Mouse (Mus musculus) CH12.LX (cell line): ENCODE data around the gene Zfp423. TPM values are rescaled to one million over a fixed set of nuclear protein-coding genes. Genes with fewer than 3 reads are reported as not detected.

Experiments used
- DNase-seq: peaks from one replicate; pipeline ENCODE4 v3.0.0-alpha.2; 2013; ENCODE audit errors: extremely low read depth
- H3K27ac ChIP-seq: 2 replicates; pipeline ENCODE4 v1.5.1; 2012; ENCODE audit warnings: low read depth, mild to moderate bottlenecking, control low read depth, moderate library complexity; ENCODE audit not compliant: insufficient read depth
- H3K27me3 ChIP-seq: replicated peaks from 2 replicates; pipeline ENCODE3; 2012; ENCODE audit warnings: inconsistent platforms
- H3K36me3 ChIP-seq, 2 experiments: replicated peaks in 1 of 2; 2 replicates each; pipeline versions ENCODE3 to v1.6.1; 2012; ENCODE audit warnings: inconsistent platforms in 1 of 2, low read length in 1 of 2, mild to moderate bottlenecking in 1 of 2, mixed read lengths in 1 of 2, moderate library complexity in 1 of 2; ENCODE audit not compliant: control insufficient read depth in 1 of 2, insufficient read depth in 1 of 2
- H3K4me1 ChIP-seq, 2 experiments: 2 replicates each; pipeline ENCODE4 v1.6.1; 2012; ENCODE audit warnings: inconsistent platforms in 1 of 2, moderate library complexity in 1 of 2; ENCODE audit not compliant: insufficient read depth in 2 of 2, control insufficient read depth in 1 of 2
- H3K4me2 ChIP-seq: 2 replicates; pipeline ENCODE4 v1.6.1; 2012; ENCODE audit warnings: low read depth, mild to moderate bottlenecking, control low read depth; ENCODE audit not compliant: poor library complexity, insufficient read depth, severe bottlenecking
- H3K4me3 ChIP-seq, 3 experiments: fragments of 150-350 bp in 1 of 3; sonication (generic) in 1 of 3; replicated peaks in 1 of 3; 2 replicates each; pipeline versions ENCODE3 to v1.5.1; 2011 to 2012; ENCODE audit warnings: low read depth in 2 of 3, low read length in 2 of 3, mild to moderate bottlenecking in 2 of 3, moderate library complexity in 2 of 3, control low read depth in 1 of 3, improper control_type of control experiment in 1 of 3, inconsistent platforms in 1 of 3, mixed read lengths in 1 of 3; ENCODE audit not compliant: poor library complexity in 1 of 3
- H3K79me2 ChIP-seq: replicated peaks from 2 replicates; pipeline ENCODE4 v1.6.1; 2012; ENCODE audit warnings: mild to moderate bottlenecking, moderate library complexity; ENCODE audit not compliant: control insufficient read depth, poor library complexity, insufficient read depth, severe bottlenecking; ENCODE audit errors: extremely low read depth
- H3K9ac ChIP-seq: 2 replicates; pipeline ENCODE4 v1.6.1; 2012; ENCODE audit warnings: low read depth, mild to moderate bottlenecking, control low read depth, moderate library complexity; ENCODE audit not compliant: insufficient read depth
- H3K9me3 ChIP-seq: replicated peaks from 2 replicates; pipeline ENCODE3; 2012; ENCODE audit warnings: low read length, inconsistent platforms, mixed read lengths
- BHLHE40 ChIP-seq: IDR thresholded peaks from 2 replicates; pipeline ENCODE4 v1.6.1; 2011; ENCODE audit warnings: mild to moderate bottlenecking, low read depth, low read length, improper control_type of control experiment
- CHD1 ChIP-seq: IDR thresholded peaks from 2 replicates; pipeline ENCODE4 v1.6.1; 2012; ENCODE audit warnings: low read depth, low read length, improper control_type of control experiment, inconsistent platforms
- CHD2 ChIP-seq: IDR thresholded peaks from 2 replicates; pipeline ENCODE4 v1.6.1; 2011; ENCODE audit warnings: low read length, improper control_type of control experiment
- CTCF ChIP-seq, 2 experiments: IDR thresholded peaks in 1 of 2; conservative IDR thresholded peaks in 1 of 2; 2 replicates each; pipeline ENCODE4 v1.5.1; 2011 to 2012; ENCODE audit warnings: low read depth in 2 of 2, low read length in 2 of 2, improper control_type of control experiment in 1 of 2, inconsistent platforms in 1 of 2, mild to moderate bottlenecking in 1 of 2, moderate library complexity in 1 of 2
- E2F4 ChIP-seq: IDR thresholded peaks from 2 replicates; pipeline ENCODE4 v1.6.1; 2011; ENCODE audit warnings: low read depth, low read length, improper control_type of control experiment; ENCODE audit not compliant: insufficient replicate concordance
- ELF1 ChIP-seq: IDR thresholded peaks from 2 replicates; pipeline ENCODE4 v1.6.1; 2014; ENCODE audit warnings: low read depth, mild to moderate bottlenecking, inconsistent platforms, low read length, improper control_type of control experiment
- EP300 ChIP-seq: IDR thresholded peaks from 2 replicates; pipeline ENCODE4 v1.6.1; 2011; ENCODE audit warnings: low read length, improper control_type of control experiment
- ETS1 ChIP-seq: conservative IDR thresholded peaks from 2 replicates; pipeline ENCODE4 v1.6.1; 2012; ENCODE audit warnings: low read depth, mild to moderate bottlenecking, inconsistent platforms, low read length, improper control_type of control experiment, moderate library complexity
- HCFC1 ChIP-seq: IDR thresholded peaks from 2 replicates; pipeline ENCODE4 v1.6.1; 2012; ENCODE audit warnings: low read depth, mild to moderate bottlenecking, inconsistent platforms, low read length, improper control_type of control experiment
- IRF4 ChIP-seq: IDR thresholded peaks from 2 replicates; pipeline ENCODE4 v1.6.1; 2014; ENCODE audit warnings: low read depth, mild to moderate bottlenecking, inconsistent platforms, low read length, improper control_type of control experiment
- JUN ChIP-seq: IDR thresholded peaks from 2 replicates; pipeline ENCODE4 v1.6.1; 2011; ENCODE audit warnings: low read depth, mild to moderate bottlenecking, low read length, improper control_type of control experiment, moderate library complexity; ENCODE audit not compliant: insufficient read depth
- KAT2A ChIP-seq: IDR thresholded peaks from 2 replicates; pipeline ENCODE4 v1.6.1; 2012; ENCODE audit warnings: low read length, improper control_type of control experiment, inconsistent platforms; ENCODE audit not compliant: insufficient replicate concordance
- MAFK ChIP-seq: IDR thresholded peaks from 2 replicates; pipeline ENCODE4 v1.6.1; 2011; ENCODE audit warnings: low read length, improper control_type of control experiment; ENCODE audit not compliant: insufficient replicate concordance
- MAZ ChIP-seq: IDR thresholded peaks from 2 replicates; pipeline ENCODE4 v1.6.1; 2012; ENCODE audit warnings: low read depth, mild to moderate bottlenecking, inconsistent platforms, low read length, improper control_type of control experiment, moderate library complexity
- MYC ChIP-seq: IDR thresholded peaks from 2 replicates; pipeline ENCODE4 v1.6.1; 2011; ENCODE audit warnings: low read depth, mild to moderate bottlenecking, improper control_type of control experiment, low read length
- NELFE ChIP-seq: IDR thresholded peaks from 2 replicates; pipeline ENCODE4 v1.6.1; 2011; ENCODE audit warnings: low read depth, low read length, improper control_type of control experiment
- POLR2A ChIP-seq: IDR thresholded peaks from 2 replicates; pipeline ENCODE4 v1.6.1; 2011; ENCODE audit warnings: low read depth, mild to moderate bottlenecking, improper control_type of control experiment, low read length
- POLR2AphosphoS2 ChIP-seq: IDR thresholded peaks from 2 replicates; pipeline ENCODE4 v1.6.1; 2011; ENCODE audit warnings: low read depth, low read length, improper control_type of control experiment
- RCOR1 ChIP-seq: conservative IDR thresholded peaks from 2 replicates; pipeline ENCODE4 v1.6.1; 2012; ENCODE audit warnings: low read depth, mild to moderate bottlenecking, inconsistent platforms, low read length, improper control_type of control experiment
- SIN3A ChIP-seq: IDR thresholded peaks from 2 replicates; pipeline ENCODE4 v1.6.1; 2012; ENCODE audit warnings: low read length, improper control_type of control experiment, inconsistent platforms
- SMC3 ChIP-seq: IDR thresholded peaks from 2 replicates; pipeline ENCODE4 v1.6.1; 2011; ENCODE audit warnings: low read depth, low read length, improper control_type of control experiment
- TBP ChIP-seq: conservative IDR thresholded peaks from 2 replicates; pipeline ENCODE4 v1.6.1; 2011; ENCODE audit warnings: low read depth, low read length, improper control_type of control experiment
- TCF12 ChIP-seq: IDR thresholded peaks from 2 replicates; pipeline ENCODE4 v1.6.1; 2014; ENCODE audit warnings: low read depth, mild to moderate bottlenecking, inconsistent platforms, low read length, improper control_type of control experiment
- USF2 ChIP-seq: conservative IDR thresholded peaks from 2 replicates; pipeline ENCODE4 v1.6.1; 2011; ENCODE audit warnings: low read depth, low read length, improper control_type of control experiment
- ZNF384 ChIP-seq: IDR thresholded peaks from 2 replicates; pipeline ENCODE4 v1.6.1; 2012; ENCODE audit warnings: low read depth, low read length, improper control_type of control experiment, inconsistent platforms
- dilution Hi-C: fragments of 300-500 bp; cut with MboI; formaldehyde crosslinking; loops from 2 replicates; pipeline ENCODE4 v1.14.3; 2020; ENCODE audit warnings: low sequenced_read_pairs; ENCODE audit not compliant: extremely low pct_unique_long_range_greater_than_20kb, extremely low pct_ligation_motif_present
- in situ Hi-C: fragments of 300-500 bp; cut with MboI; formaldehyde crosslinking; loops from 3 replicates; pipeline ENCODE4 v1.14.3; 2019; ENCODE audit warnings: low sequenced_read_pairs, low pct_ligation_motif_present, low pct_unique_long_range_greater_than_20kb, mixed read lengths
- polyA plus RNA-seq: library from polyadenylated mRNA; unstranded; fragments of >175 nt; gene quantifications from 2 replicates; pipeline ENCODE4 v1.2.1, GENCODE M21; 2012; ENCODE audit warnings: low read depth; ENCODE audit not compliant: insufficient read length
- total RNA-seq, 2 experiments: library from RNA; depleted of rRNA; stranded (reverse); fragments of 300-350 nt in 1 of 2; fragments of >200 nt in 1 of 2; gene quantifications; 2 replicates each; pipeline ENCODE4 v1.2.3; 2012 to 2014

Gene Zfp423
- total and polyA plus RNA-seq, 3 experiments = 0.25 to 2.7 (median 0.32) TPM

- DNase-seq = no peak
- H3K4me3 ChIP-seq = no peak overlapping the region
- no peak overlapping the region for H3K9ac ChIP-seq
- no peaks in the 10 kb centered on the region for H3K9me3 ChIP-seq
- in situ Hi-C loops = no loop called here
- H3K27ac ChIP-seq = no peak overlapping the region
- H3K4me1 ChIP-seq = no peaks in the 10 kb centered on the region; a peak in 1 of 4 replicates
- H3K36me3 ChIP-seq = no peaks in the 10 kb centered on the region
- no peak overlapping the region for H3K4me2 ChIP-seq
- H3K27me3 ChIP-seq = no peaks in the 10 kb centered on the region
- no peaks in the 10 kb centered on the region for H3K79me2 ChIP-seq
- TF ChIP-seq SIN3A = no peak
- no peak for TF ChIP-seq IRF4
- TF ChIP-seq ETS1 = no peak
- no peak for TF ChIP-seq CHD2
- no peak for TF ChIP-seq ELF1
- no peak for TF ChIP-seq POLR2A
- TF ChIP-seq NELFE = no peak
- no peak for TF ChIP-seq KAT2A
- no peak for TF ChIP-seq MYC
- TF ChIP-seq CHD1 = no peak
- no peak for TF ChIP-seq ZNF384
- TF ChIP-seq TBP = no peak
- TF ChIP-seq EP300 = no peak
- no peak for TF ChIP-seq POLR2AphosphoS2
- TF ChIP-seq HCFC1 = no peak
- no peak for TF ChIP-seq USF2
- TF ChIP-seq, all 38 proteins: peak for 0
- dilution Hi-C loops = no loop called here
These were observed 224.5 kb downstream of the Zfp423 start for GRCm38 (mm10) chr8:87734902-87735301.

GRCm38 (mm10) chr8:87734496-87734895, 224.9 kb downstream of the Zfp423 start:
- Histone ChIP-seq H3K4me2 (no peak overlapping the region), H3K27ac (no peak overlapping the region), H3K4me1 (no peaks in the 10 kb centered on the region; a peak in 1 of 4 replicates), H3K9me3 (no peaks in the 10 kb centered on the region), H3K79me2 (no peaks in the 10 kb centered on the region), H3K27me3 (no peaks in the 10 kb centered on the region), H3K9ac (no peak overlapping the region), H3K4me3 (no peak overlapping the region), H3K36me3 (no peaks in the 10 kb centered on the region)
- DNase-seq = no peak
- in situ Hi-C loops = no loop called here
- dilution Hi-C loops = no loop called here
- TF ChIP-seq RCOR1 (no peak), E2F4 (no peak), TBP (no peak), BHLHE40 (no peak), HCFC1 (no peak), EP300 (no peak), IRF4 (no peak), POLR2AphosphoS2 (no peak), MAZ (no peak), ETS1 (no peak), JUN (no peak), SMC3 (no peak), CHD2 (no peak), ZNF384 (no peak), TCF12 (no peak), CTCF (conservative IDR thresholded peaks at IDR 0.05 in 1 of 2, IDR thresholded peaks at IDR 0.05 in 1 of 2; ENCODE audit: low read depth in 2 of 2, low read length in 2 of 2) (no peak), MAFK (no peak)
